Mouse (Mus musculus) hematopoietic stem cell, adult 5-6 weeks (primary cell): ENCODE measurements around the gene Ror1. TPM values are rescaled to one million over a fixed set of nuclear protein-coding genes. Genes with fewer than 3 reads are reported as not detected.
A peak's percentile ranks its signal among the peaks of the same experiment; 100 is the strongest.

Source experiments
- ATAC-seq, 2 experiments: fragments of 125-278 bp in 1 of 2; replicated peaks in 1 of 2; 2 replicates each; pipeline ENCODE4 v1.8.0; 2016 to 2017; ENCODE audit warnings: inconsistent platforms in 2 of 2, mild to moderate bottlenecking in 2 of 2, moderate number of reproducible peaks in 2 of 2, low read depth in 1 of 2, moderate TSS enrichment in 1 of 2; ENCODE audit not compliant: low FRiP score in 2 of 2, poor library complexity in 2 of 2, severe bottlenecking in 2 of 2, insufficient read depth in 1 of 2, low TSS enrichment in 1 of 2
- total RNA-seq: library from RNA; stranded (forward); fragments of 172-1452, 232-1000 nt; gene quantifications from 2 replicates; pipeline ENCODE4 v1.2.3, GENCODE M21; 2017

Ror1 gene
- total RNA-seq, 1 experiment from 2014 or later, result 0.35 TPM

- no peak for ATAC-seq
Measured at GRCm38 (mm10) chr4:100136046-100136445, 40.5 kb downstream of the Ror1 start.

GRCm38 (mm10) chr4:100137102-100137835, 41.7 kb downstream of the Ror1 start:
- ATAC-seq, result no peak

- ATAC-seq, result no peak
Measured at GRCm38 (mm10) chr4:100141626-100142025, 46.0 kb downstream of the Ror1 start.

GRCm38 (mm10) chr4:100144744-100145143, 49.2 kb downstream of the Ror1 start:
- no peak for ATAC-seq

- ATAC-seq, result no peak
Measured at GRCm38 (mm10) chr4:100150797-100151196, 55.2 kb downstream of the Ror1 start.

GRCm38 (mm10) chr4:100154560-100155130, 59.1 kb downstream of the Ror1 start:
- no peak for ATAC-seq

GRCm38 (mm10) chr4:100155731-100156130, 60.1 kb downstream of the Ror1 start:
- ATAC-seq, result no peak

- no peak for ATAC-seq
Measured at GRCm38 (mm10) chr4:100158401-100158800, 62.8 kb downstream of the Ror1 start.

- ATAC-seq, result no peak
Measured at GRCm38 (mm10) chr4:100160156-100160555, 64.6 kb downstream of the Ror1 start.

- ATAC-seq, result no peak
Measured at GRCm38 (mm10) chr4:100165790-100166189, 70.2 kb downstream of the Ror1 start.

GRCm38 (mm10) chr4:100166871-100167270, 71.3 kb downstream of the Ror1 start:
- no peak for ATAC-seq

- 0 out of 4 replicates have a peak, but pooled peaks of 1 of the 2 experiments have one; percentile 17 for ATAC-seq
Measured at GRCm38 (mm10) chr4:100169683-100170082, 74.1 kb downstream of the Ror1 start.

GRCm38 (mm10) chr4:100170161-100170650, 74.6 kb downstream of the Ror1 start:
- ATAC-seq, result no peak; a peak in 1 of 4 replicates

- no peak for ATAC-seq
Measured at GRCm38 (mm10) chr4:100170743-100171142, 75.2 kb downstream of the Ror1 start.

- ATAC-seq, result no peak
Measured at GRCm38 (mm10) chr4:100171483-100171898, 75.9 kb downstream of the Ror1 start.

GRCm38 (mm10) chr4:100175594-100175993, 80.0 kb downstream of the Ror1 start:
- ATAC-seq, result no peak

- ATAC-seq, result no peak
Measured at GRCm38 (mm10) chr4:100178316-100178715, 82.7 kb downstream of the Ror1 start.

GRCm38 (mm10) chr4:100181676-100182075, 86.1 kb downstream of the Ror1 start:
- ATAC-seq, result no peak

- no peak for ATAC-seq
Measured at GRCm38 (mm10) chr4:100186781-100187180, 91.2 kb downstream of the Ror1 start.
